Mouse (Mus musculus): ENCODE results near the gene Mff. TPM values are rescaled to one million over a fixed set of nuclear protein-coding genes. Genes with fewer than 3 reads are reported as not detected.

Mff gene
- polyA plus RNA-seq, 1 experiment from 2014 or later: 345 TPM

DNA sequence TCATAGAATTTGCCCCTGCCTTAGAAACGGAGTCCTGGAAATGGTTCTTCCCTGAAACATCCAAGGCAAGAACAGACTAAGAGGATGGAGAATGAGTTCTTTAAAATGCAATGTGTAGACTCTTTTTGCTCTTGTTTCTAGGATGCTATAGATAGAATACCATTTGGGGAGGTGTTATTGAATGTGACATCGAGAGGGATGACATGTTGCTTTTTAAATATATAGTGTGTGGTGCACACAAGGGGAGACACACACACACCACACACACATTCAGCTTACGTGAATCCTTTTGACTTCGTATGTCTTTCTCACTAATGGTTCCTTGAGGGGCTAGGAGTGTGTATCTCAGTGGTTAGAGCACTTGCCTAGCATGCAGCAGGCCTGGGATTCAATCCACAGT, 50.6 kb downstream of the Mff start:
- no peak overlapping the region for H3K4me3 ChIP-seq (replicated peaks)
- H3K9ac ChIP-seq (replicated peaks): no peak overlapping the region
- H3K36me3 ChIP-seq: no peaks in the 10 kb centered on the region
- no peaks in the 10 kb centered on the region for H3K27me3 ChIP-seq
- no peak for ATAC-seq
- H3K27ac ChIP-seq: no peak overlapping the region
- 95% methylated on average over 4 of the region's 4 CpGs for WGBS
- no peak overlapping the region for H3K4me2 ChIP-seq (replicated peaks)
- no peaks in the 10 kb centered on the region for H3K4me1 ChIP-seq (replicated peaks)
- no peaks in the 10 kb centered on the region for H3K9me3 ChIP-seq

DNA sequence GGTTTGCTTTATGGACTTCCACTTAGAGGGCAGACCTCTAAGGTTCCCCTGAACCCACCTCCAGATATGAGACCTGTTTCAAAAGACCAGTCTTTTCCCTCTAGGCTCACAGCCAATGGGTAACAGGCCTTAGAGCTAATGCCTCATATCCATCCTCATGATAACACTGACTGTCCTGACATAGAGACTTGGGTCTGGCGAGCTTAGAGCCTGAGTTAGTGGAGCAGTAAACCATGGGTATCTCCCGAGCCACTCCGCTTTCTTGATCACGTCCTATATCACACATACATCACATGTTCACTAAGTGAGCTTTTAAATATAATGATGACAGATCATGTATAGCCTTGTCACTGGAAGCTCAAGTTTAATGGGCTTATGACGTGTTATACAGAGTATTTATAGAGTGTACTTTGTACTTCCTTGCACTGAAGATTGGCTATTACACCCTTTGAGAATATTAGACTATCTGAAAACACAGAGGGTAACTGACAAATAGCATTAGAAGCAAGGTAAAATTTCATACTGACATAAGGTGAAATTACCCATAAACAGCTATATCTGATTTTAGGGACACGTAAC, 54.8 kb downstream of the Mff start:
- 88% methylated on average over 6 of the region's 6 CpGs for WGBS
- H3K9me3 ChIP-seq: no peaks in the 10 kb centered on the region
- no peaks in the 10 kb centered on the region for H3K36me3 ChIP-seq

DNA sequence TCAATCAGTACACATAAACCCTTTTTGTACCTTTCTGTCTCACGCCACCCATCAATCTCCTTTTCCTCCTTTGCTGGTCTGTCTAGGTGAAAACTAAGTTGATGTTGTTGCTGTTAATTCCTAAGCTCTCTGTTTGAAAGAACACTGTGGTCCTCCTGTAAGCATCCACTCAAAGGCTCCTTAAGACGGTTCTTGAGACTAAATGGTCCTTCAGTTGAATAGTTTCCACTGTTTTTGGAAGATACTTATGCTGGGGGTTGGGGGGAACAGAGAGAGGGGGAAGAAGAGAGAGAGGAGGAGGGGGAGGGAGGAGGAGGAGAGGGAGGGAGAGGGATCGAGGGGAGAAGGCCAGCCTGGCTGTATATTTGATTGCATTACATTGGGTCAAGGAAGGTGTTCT, 58.9 kb downstream of the Mff start:
- Histone ChIP-seq H3K9me3 (no peaks in the 10 kb centered on the region), H3K4me1 (replicated peaks) (peaks cover 3% of the 10 kb centered on the region; the same call in 1 of the 2 replicates), H3K4me2 (replicated peaks) (no peak overlapping the region), H3K27me3 (no peaks in the 10 kb centered on the region), H3K36me3 (no peaks in the 10 kb centered on the region), H3K9ac (replicated peaks) (no peak overlapping the region), H3K27ac (no peak overlapping the region), H3K4me3 (replicated peaks) (no peak overlapping the region)
- 72% methylated on average over 3 of the region's 3 CpGs for WGBS
- ATAC-seq: no peak

More for the DNA sequence above, 54.8 kb downstream of the Mff start:
- Histone ChIP-seq H3K4me2 (replicated peaks) (no peak overlapping the region), H3K4me3 (replicated peaks) (no peak overlapping the region), H3K27me3 (no peaks in the 10 kb centered on the region), H3K27ac (no peak overlapping the region), H3K4me1 (replicated peaks) (no peaks in the 10 kb centered on the region), H3K9ac (replicated peaks) (no peak overlapping the region)
- no peak for ATAC-seq

DNA sequence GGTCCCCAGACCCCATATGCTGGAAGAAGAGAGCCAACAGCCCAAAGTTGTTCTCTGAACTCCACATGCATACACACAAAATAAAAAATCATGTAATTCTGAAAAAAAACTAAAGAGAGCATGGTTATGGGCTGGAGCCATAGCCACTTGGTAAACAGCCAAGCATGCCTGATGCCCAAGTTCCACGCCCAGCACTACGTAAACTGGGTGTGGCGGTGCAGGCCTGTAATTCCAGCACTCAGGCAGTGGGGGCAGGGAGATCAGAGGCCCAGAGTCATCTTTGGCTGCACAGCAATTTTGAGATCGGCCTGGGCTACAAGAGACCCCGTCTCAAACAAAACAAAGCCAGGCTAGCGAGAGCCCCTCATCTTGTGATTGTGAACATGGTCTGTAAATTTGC, 60.9 kb downstream of the Mff start:
- Histone ChIP-seq H3K27me3 (no peaks in the 10 kb centered on the region), H3K27ac (no peak overlapping the region), H3K9me3 (no peaks in the 10 kb centered on the region), H3K4me2 (replicated peaks) (no peak overlapping the region), H3K4me1 (replicated peaks) (peaks cover 3% of the 10 kb centered on the region; the same call in 1 of the 2 replicates), H3K4me3 (replicated peaks) (no peak overlapping the region), H3K9ac (replicated peaks) (no peak overlapping the region), H3K36me3 (no peaks in the 10 kb centered on the region)
- ATAC-seq: no peak
- WGBS: 81% methylated on average over 6 of the region's 6 CpGs

DNA sequence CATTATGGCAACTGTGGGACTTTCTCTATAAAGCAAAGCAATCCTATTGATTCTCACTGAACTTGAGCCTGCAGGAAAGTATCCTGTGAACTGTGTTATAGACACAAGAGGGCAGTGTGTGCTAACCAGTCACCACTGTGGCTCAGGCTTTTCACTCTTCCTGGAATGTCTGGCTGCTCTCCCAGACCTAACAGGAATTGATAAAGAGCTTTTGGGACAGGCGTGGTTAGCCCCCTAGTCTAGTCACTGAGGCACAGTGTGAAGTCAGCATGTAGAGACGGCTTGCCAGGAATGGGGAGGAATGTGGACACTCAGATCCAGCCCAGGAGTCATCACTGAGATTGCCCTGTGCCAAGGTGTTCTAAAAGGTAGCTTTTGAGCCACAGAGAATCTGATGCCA, 62.7 kb downstream of the Mff start:
- Histone ChIP-seq H3K4me2 (replicated peaks) (no peak overlapping the region), H3K4me1 (replicated peaks) (peaks cover 7% of the 10 kb centered on the region; the same call in 1 of the 2 replicates), H3K27me3 (no peaks in the 10 kb centered on the region), H3K9me3 (no peaks in the 10 kb centered on the region), H3K27ac (no peak overlapping the region), H3K4me3 (replicated peaks) (no peak overlapping the region), H3K36me3 (no peaks in the 10 kb centered on the region), H3K9ac (replicated peaks) (no peak overlapping the region)
- peak; percentile 85 for ATAC-seq
- WGBS: 6% methylated on average over 2 of the region's 2 CpGs

DNA sequence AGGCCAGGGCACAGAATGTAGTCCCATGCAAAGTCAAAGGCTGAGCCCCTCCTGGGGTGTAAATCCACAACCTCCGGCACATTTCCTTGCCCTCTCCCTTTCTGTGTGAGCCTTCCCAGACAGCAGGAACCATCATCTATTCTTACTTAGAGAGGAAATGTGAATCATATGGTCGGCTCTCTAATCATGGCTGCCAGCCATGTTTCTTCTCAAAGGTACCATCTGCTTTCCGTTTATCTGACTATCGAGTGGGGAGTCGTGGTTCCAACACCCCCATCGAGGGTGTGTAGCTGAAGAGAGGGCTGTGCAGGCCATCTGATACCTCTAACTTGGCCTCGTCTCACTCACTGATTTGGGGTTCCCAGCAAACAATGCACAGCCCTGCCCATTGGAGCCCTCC, 63.4 kb downstream of the Mff start:
- no peaks in the 10 kb centered on the region for H3K9me3 ChIP-seq
- peaks cover 7% of the 10 kb centered on the region; the same call in 1 of the 2 replicates for H3K4me1 ChIP-seq (replicated peaks)
- H3K27ac ChIP-seq: no peak overlapping the region
- H3K36me3 ChIP-seq: no peaks in the 10 kb centered on the region
- 76% methylated on average over 7 of the region's 7 CpGs for WGBS
- no peak overlapping the region for H3K4me2 ChIP-seq (replicated peaks)
- H3K9ac ChIP-seq (replicated peaks): no peak overlapping the region
- no peak overlapping the region for H3K4me3 ChIP-seq (replicated peaks)
- no peak for ATAC-seq
- no peaks in the 10 kb centered on the region for H3K27me3 ChIP-seq

DNA sequence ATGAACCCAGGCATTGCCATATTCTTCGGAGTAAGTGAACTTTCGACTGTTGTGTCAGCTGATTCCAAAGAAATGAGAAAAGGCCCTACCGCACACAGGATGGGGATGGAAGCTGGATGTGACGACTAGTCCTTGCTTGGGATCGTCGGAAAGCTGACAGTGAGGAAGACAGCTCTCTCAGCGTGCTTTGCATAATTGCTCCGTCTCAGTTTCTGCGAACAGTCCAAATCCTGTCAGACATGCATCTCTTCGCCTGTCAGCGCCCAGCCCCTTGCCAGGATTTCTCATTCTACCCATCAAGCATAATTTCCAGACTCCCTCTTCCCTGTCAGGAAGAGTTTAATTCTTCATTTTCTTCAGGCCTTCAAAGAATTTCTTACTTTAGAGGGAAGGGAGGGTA, 66.4 kb downstream of the Mff start:
- Histone ChIP-seq H3K27ac (no peak overlapping the region), H3K9ac (replicated peaks) (no peak overlapping the region), H3K4me3 (replicated peaks) (no peak overlapping the region), H3K4me1 (replicated peaks) (peaks cover 7% of the 10 kb centered on the region; the same call in 1 of the 2 replicates), H3K9me3 (no peaks in the 10 kb centered on the region), H3K27me3 (no peaks in the 10 kb centered on the region), H3K4me2 (replicated peaks) (peak overlapping the region; percentile 30; the same call in 1 of the 2 replicates), H3K36me3 (no peaks in the 10 kb centered on the region)
- ATAC-seq: peak; percentile 63
- 60% methylated on average over 11 of the region's 11 CpGs for whole genome bisulfite sequencing

DNA sequence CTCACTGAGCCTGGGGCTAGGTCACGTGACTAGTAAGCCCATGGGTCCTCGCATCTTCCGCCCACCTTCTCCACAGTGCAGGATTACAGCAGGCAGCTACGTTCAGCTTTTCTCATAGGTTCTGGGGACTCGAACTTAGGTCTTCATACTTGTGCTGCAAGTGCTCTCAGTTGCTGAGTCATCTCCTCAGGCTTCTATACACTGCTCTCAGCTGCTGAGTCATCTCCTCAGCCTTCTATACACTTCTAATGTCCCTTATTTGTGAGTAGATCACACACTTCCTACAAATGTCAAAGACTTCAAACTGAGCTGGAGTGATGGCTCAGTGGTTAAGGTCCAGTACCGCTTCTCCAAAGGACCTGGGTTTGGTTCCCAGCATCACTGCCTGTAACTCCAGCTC, 67.5 kb downstream of the Mff start:
- peaks cover 7% of the 10 kb centered on the region; the same call in 1 of the 2 replicates for H3K4me1 ChIP-seq (replicated peaks)
- ATAC-seq: no peak
- no peaks in the 10 kb centered on the region for H3K36me3 ChIP-seq
- 90% methylated on average over 6 of the region's 6 CpGs for WGBS
- H3K4me3 ChIP-seq (replicated peaks): no peak overlapping the region
- no peak overlapping the region for H3K27ac ChIP-seq
- H3K9me3 ChIP-seq: no peaks in the 10 kb centered on the region
- no peak overlapping the region for H3K9ac ChIP-seq (replicated peaks)
- no peaks in the 10 kb centered on the region for H3K27me3 ChIP-seq
- no peak overlapping the region for H3K4me2 ChIP-seq (replicated peaks)

DNA sequence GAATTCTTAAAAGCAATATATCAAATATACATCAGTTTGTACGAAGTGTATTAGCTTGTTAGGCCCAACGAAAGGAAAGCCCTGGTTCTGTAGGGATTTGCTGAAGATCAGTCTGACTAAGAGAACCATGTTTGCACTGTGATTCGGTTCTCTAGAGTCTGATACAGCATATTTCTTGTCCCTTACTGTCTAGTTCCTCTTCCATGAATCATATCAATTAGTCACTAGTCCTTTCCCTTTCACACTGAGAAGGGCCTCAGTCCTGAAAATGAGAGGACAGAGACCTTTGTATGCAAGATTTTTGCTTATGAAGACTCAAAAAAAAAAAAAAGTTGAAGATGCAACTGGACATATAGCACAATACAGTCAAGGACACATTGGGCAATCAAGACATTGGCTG, 68.4 kb downstream of the Mff start:
- H3K36me3 ChIP-seq: no peaks in the 10 kb centered on the region
- WGBS: 90% methylated on average over 3 of the region's 3 CpGs
- H3K4me2 ChIP-seq (replicated peaks): no peak overlapping the region
- ATAC-seq: no peak
- no peak overlapping the region for H3K27ac ChIP-seq
- H3K27me3 ChIP-seq: no peaks in the 10 kb centered on the region
- no peak overlapping the region for H3K4me3 ChIP-seq (replicated peaks)
- 0 out of 2 replicates have a peak, but pooled peaks cover 4% of the 10 kb centered on the region for H3K4me1 ChIP-seq (replicated peaks)
- H3K9ac ChIP-seq (replicated peaks): no peak overlapping the region
- H3K9me3 ChIP-seq: no peaks in the 10 kb centered on the region

DNA sequence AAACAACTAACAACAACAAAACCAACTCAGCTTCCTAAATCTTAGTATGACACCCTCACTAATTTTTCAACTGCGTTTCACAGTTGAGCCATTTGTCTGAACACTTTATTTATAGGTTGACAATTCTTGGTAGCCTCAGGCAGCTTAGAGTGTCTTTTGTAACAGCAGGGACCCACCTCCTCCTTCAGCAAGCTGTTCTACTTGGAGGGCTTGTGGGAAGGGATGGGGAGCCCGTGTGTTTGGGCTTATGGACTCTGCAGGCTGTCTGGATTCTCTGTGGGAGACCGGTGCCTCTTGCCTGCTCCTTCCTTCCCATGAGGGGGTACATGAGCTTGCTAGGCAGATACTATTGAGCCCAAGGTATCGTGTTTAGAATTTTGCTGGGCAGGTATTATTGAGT, 69.3 kb downstream of the Mff start:
- no peak for ATAC-seq
- Histone ChIP-seq H3K27me3 (no peaks in the 10 kb centered on the region), H3K9me3 (no peaks in the 10 kb centered on the region), H3K4me3 (replicated peaks) (no peak overlapping the region), H3K4me2 (replicated peaks) (no peak overlapping the region), H3K4me1 (replicated peaks) (0 out of 2 replicates have a peak, but pooled peaks cover 4% of the 10 kb centered on the region), H3K9ac (replicated peaks) (no peak overlapping the region), H3K36me3 (no peaks in the 10 kb centered on the region), H3K27ac (no peak overlapping the region)
- WGBS: 66% methylated on average over 4 of the region's 4 CpGs

DNA sequence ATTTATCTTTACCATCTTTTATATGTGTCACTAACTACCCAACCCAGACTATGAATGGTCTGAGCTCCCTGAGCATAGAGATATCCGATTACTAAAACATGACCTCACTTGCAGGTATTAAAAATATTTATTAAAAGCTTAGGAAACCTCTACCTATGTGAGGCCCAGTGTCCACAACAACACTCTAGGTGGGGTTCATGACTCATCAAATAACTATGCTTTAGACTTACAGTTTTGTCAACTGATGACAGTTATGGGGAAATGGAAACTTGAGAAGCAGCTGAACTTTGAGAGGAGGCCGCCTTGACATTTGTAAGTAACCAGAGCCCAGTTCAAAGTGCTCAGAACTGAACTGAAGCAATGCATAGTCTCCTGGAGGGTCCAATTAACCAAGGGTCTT, 70.5 kb downstream of the Mff start:
- WGBS: 87% methylated on average over 2 of the region's 2 CpGs
- Histone ChIP-seq H3K4me3 (replicated peaks) (no peak overlapping the region), H3K4me2 (replicated peaks) (no peak overlapping the region), H3K9ac (replicated peaks) (no peak overlapping the region), H3K36me3 (no peaks in the 10 kb centered on the region), H3K4me1 (replicated peaks) (0 out of 2 replicates have a peak, but pooled peaks cover 4% of the 10 kb centered on the region), H3K27ac (no peak overlapping the region), H3K9me3 (no peaks in the 10 kb centered on the region), H3K27me3 (no peaks in the 10 kb centered on the region)
- ATAC-seq: no peak

DNA sequence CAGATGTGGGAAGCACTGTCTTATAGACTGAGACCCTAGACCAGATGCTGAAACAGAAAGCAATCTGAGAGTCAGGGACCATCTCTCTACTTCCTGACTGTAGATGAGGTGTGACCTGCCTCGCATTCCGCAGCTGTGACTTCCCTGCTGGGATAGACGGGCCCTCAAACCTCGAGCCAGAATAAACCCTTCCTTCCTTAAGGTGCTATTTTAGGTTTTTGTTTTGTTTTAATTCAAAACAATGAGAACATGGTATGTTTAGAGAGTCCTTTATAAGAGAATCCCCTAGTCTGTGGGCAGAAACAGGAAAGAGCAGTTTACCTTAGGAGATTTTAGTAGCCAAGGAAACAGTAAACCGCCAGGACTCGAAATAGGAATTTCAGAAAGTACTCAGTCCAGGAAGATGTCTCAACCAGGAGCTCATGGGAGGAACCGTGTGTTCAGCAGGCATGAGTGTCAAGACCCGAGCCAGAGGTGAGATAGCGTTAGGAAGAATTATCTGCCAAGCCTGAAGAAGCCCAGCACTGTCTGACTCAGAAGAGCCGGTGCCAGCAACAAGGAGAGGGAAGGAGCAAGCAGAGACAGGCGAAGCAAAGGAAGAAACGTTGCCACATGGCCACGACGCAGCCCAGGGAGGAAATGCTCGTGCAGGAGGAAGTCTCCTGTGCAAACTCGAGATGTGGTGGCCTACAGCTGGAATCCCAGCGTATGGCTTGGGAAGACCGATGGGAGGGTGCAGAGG, 71.2 kb downstream of the Mff start:
- H3K9me3 ChIP-seq: no peaks in the 10 kb centered on the region
- no peak overlapping the region for H3K4me2 ChIP-seq (replicated peaks)
- H3K27me3 ChIP-seq: no peaks in the 10 kb centered on the region
- 86% methylated on average over 18 of the region's 18 CpGs for WGBS
- H3K27ac ChIP-seq: no peak overlapping the region
- H3K4me3 ChIP-seq (replicated peaks): no peak overlapping the region
- H3K9ac ChIP-seq (replicated peaks): no peak overlapping the region
- no peaks in the 10 kb centered on the region for H3K36me3 ChIP-seq
- no peak for ATAC-seq
- H3K4me1 ChIP-seq (replicated peaks): 0 out of 2 replicates have a peak, but pooled peaks cover 3% of the 10 kb centered on the region

All from midbrain, embryonic 13.5 days (tissue).